Mouse (Mus musculus) MEL (cell line): ENCODE results near the gene Srp54c. TPM values are rescaled to one million over a fixed set of nuclear protein-coding genes. Genes with fewer than 3 reads are reported as not detected.

Experiments used
- DNase-seq: peaks from one replicate; pipeline ENCODE4 v3.0.0; 2011; ENCODE audit warnings: low read depth, low spot score
- H3K27ac ChIP-seq: 2 replicates; pipeline ENCODE4 v1.5.1; 2012; ENCODE audit warnings: low read depth, mild to moderate bottlenecking, control low read depth, low read length, moderate library complexity; ENCODE audit not compliant: control insufficient read depth
- H3K27me3 ChIP-seq, 2 experiments: fragments of 150-350 bp in 1 of 2; sonication (generic) in 1 of 2; 2 replicates each; pipeline ENCODE4 v1.6.1; 2012; ENCODE audit warnings: low read length in 2 of 2, mild to moderate bottlenecking in 2 of 2, improper control_type of control experiment in 1 of 2, moderate library complexity in 1 of 2; ENCODE audit not compliant: insufficient read depth in 2 of 2, control insufficient read depth in 1 of 2
- H3K36me3 ChIP-seq, 2 experiments: 2 replicates each; pipeline ENCODE4 v1.6.1; 2012 to 2014; ENCODE audit warnings: low read length in 2 of 2, improper control_type of control experiment in 1 of 2, inconsistent platforms in 1 of 2, mild to moderate bottlenecking in 1 of 2; ENCODE audit not compliant: insufficient read depth in 2 of 2, control insufficient read depth in 1 of 2
- H3K4me1 ChIP-seq, 2 experiments: fragments of 150-350 bp in 1 of 2; sonication (generic) in 1 of 2; 2 replicates each; pipeline ENCODE4 v1.6.1; 2012; ENCODE audit warnings: low read length in 2 of 2, improper control_type of control experiment in 1 of 2, mild to moderate bottlenecking in 1 of 2; ENCODE audit not compliant: insufficient read depth in 2 of 2, control insufficient read depth in 1 of 2
- H3K4me3 ChIP-seq, 2 experiments: fragments of 150-350 bp in 1 of 2; sonication (generic) in 1 of 2; 2 replicates each; pipeline ENCODE4 v1.5.1; 2012; ENCODE audit warnings: low read depth in 2 of 2, low read length in 2 of 2, mild to moderate bottlenecking in 2 of 2, moderate library complexity in 2 of 2, control low read depth in 1 of 2, improper control_type of control experiment in 1 of 2; ENCODE audit not compliant: control insufficient read depth in 1 of 2, insufficient read depth in 1 of 2
- H3K79me2 ChIP-seq: 2 replicates; pipeline ENCODE4 v1.6.1; 2012; ENCODE audit warnings: mild to moderate bottlenecking, low read length, moderate library complexity; ENCODE audit not compliant: control insufficient read depth, poor library complexity, insufficient read depth
- H3K9ac ChIP-seq: 2 replicates; pipeline ENCODE4 v1.6.1; 2012; ENCODE audit warnings: low read depth, mild to moderate bottlenecking, control low read depth, low read length, moderate library complexity; ENCODE audit not compliant: control insufficient read depth, poor library complexity, severe bottlenecking
- H3K9me3 ChIP-seq: fragments of 150-350 bp; sonication (generic); replicated peaks from 2 replicates; pipeline ENCODE4 v1.6.1; 2012; ENCODE audit warnings: mild to moderate bottlenecking, low read length, improper control_type of control experiment, moderate library complexity; ENCODE audit not compliant: insufficient read depth
- CTCF ChIP-seq, 3 experiments: IDR thresholded peaks in 2 of 3; conservative IDR thresholded peaks in 1 of 3; 2 replicates each; pipeline ENCODE4 v1.5.1; 2011 to 2012; ENCODE audit warnings: low read length in 3 of 3, low read depth in 2 of 3, mild to moderate bottlenecking in 2 of 3, improper control_type of control experiment in 1 of 3, inconsistent platforms in 1 of 3, mixed read lengths in 1 of 3, moderate library complexity in 1 of 3; ENCODE audit not compliant: control insufficient read depth in 1 of 3, insufficient read depth in 1 of 3, poor library complexity in 1 of 3, severe bottlenecking in 1 of 3
- E2F4 ChIP-seq: IDR thresholded peaks from 2 replicates; pipeline ENCODE4 v1.6.1; 2011; ENCODE audit warnings: low read depth, low read length, improper control_type of control experiment, borderline replicate concordance
- ETS1 ChIP-seq: IDR thresholded peaks from 2 replicates; pipeline ENCODE4 v1.6.1; 2012; ENCODE audit warnings: low read depth, mild to moderate bottlenecking, inconsistent platforms, low read length, improper control_type of control experiment, moderate library complexity
- GATA1 ChIP-seq: IDR thresholded peaks from 2 replicates; pipeline ENCODE4 v1.6.1; 2011; ENCODE audit warnings: low read depth, low read length, improper control_type of control experiment
- HCFC1 ChIP-seq: IDR thresholded peaks from 2 replicates; pipeline ENCODE4 v1.6.1; 2012; ENCODE audit warnings: low read depth, mild to moderate bottlenecking, inconsistent platforms, low read length, improper control_type of control experiment, moderate library complexity
- JUND ChIP-seq: IDR thresholded peaks from 2 replicates; pipeline ENCODE4 v1.6.1; 2011; ENCODE audit warnings: low read depth, mild to moderate bottlenecking, improper control_type of control experiment, low read length
- MAX ChIP-seq: IDR thresholded peaks from 2 replicates; pipeline ENCODE4 v1.6.1; 2011; ENCODE audit warnings: low read length, improper control_type of control experiment
- MAZ ChIP-seq: IDR thresholded peaks from 2 replicates; pipeline ENCODE4 v1.6.1; 2012; ENCODE audit warnings: low read depth, mild to moderate bottlenecking, inconsistent platforms, low read length, improper control_type of control experiment
- MEF2A ChIP-seq: IDR thresholded peaks from 2 replicates; pipeline ENCODE4 v1.6.1; 2014; ENCODE audit warnings: low read depth, mild to moderate bottlenecking, inconsistent platforms, low read length, improper control_type of control experiment; ENCODE audit not compliant: poor library complexity, insufficient replicate concordance, severe bottlenecking; ENCODE audit errors: extremely low read depth
- MXI1 ChIP-seq: IDR thresholded peaks from 2 replicates; pipeline ENCODE4 v1.6.1; 2011; ENCODE audit warnings: mild to moderate bottlenecking, low read depth, low read length, improper control_type of control experiment
- MYC ChIP-seq: IDR thresholded peaks from 2 replicates; pipeline ENCODE4 v1.6.1; 2011; ENCODE audit warnings: low read depth, mild to moderate bottlenecking, low read length, improper control_type of control experiment, moderate library complexity
- NRF1 ChIP-seq: IDR thresholded peaks from 2 replicates; pipeline ENCODE4 v1.6.1; 2014; ENCODE audit warnings: low read depth, mild to moderate bottlenecking, inconsistent platforms, low read length, improper control_type of control experiment, moderate library complexity; ENCODE audit not compliant: poor library complexity, insufficient read depth, severe bottlenecking
- POLR2AphosphoS2 ChIP-seq: IDR thresholded peaks from 2 replicates; pipeline ENCODE4 v1.6.1; 2011; ENCODE audit warnings: low read length, improper control_type of control experiment
- SIN3A ChIP-seq: IDR thresholded peaks from 2 replicates; pipeline ENCODE4 v1.6.1; 2012; ENCODE audit warnings: low read length, improper control_type of control experiment, inconsistent platforms
- UBTF ChIP-seq: IDR thresholded peaks from 2 replicates; pipeline ENCODE4 v1.6.1; 2012; ENCODE audit warnings: low read depth, mild to moderate bottlenecking, inconsistent platforms, low read length, improper control_type of control experiment, moderate library complexity, borderline replicate concordance; ENCODE audit not compliant: insufficient read depth
- USF1 ChIP-seq: IDR thresholded peaks from 2 replicates; pipeline ENCODE4 v1.6.1; 2014; ENCODE audit warnings: low read depth, mild to moderate bottlenecking, inconsistent platforms, low read length, improper control_type of control experiment, moderate library complexity
- USF2 ChIP-seq, 2 experiments: IDR thresholded peaks; 2 replicates each; pipeline ENCODE4 v1.6.1; 2011 to 2012; ENCODE audit warnings: improper control_type of control experiment in 2 of 2, low read length in 2 of 2, borderline replicate concordance in 1 of 2, inconsistent platforms in 1 of 2, low read depth in 1 of 2, mild to moderate bottlenecking in 1 of 2; ENCODE audit not compliant: insufficient read depth in 1 of 2
- ZC3H11A ChIP-seq: IDR thresholded peaks from 2 replicates; pipeline ENCODE4 v1.6.1; 2012; ENCODE audit warnings: low read depth, mild to moderate bottlenecking, inconsistent platforms, low read length, improper control_type of control experiment
- ZKSCAN1 ChIP-seq: IDR thresholded peaks from 2 replicates; pipeline ENCODE4 v1.6.1; 2012; ENCODE audit warnings: low read depth, mild to moderate bottlenecking, inconsistent platforms, low read length, improper control_type of control experiment, moderate library complexity
- polyA plus RNA-seq, 2 experiments: library from polyadenylated mRNA; stranded (reverse) in 1 of 2; unstranded in 1 of 2; fragments of >175 nt in 1 of 2; fragments of >200 nt in 1 of 2; gene quantifications; 2 replicates each; pipeline versions ENCODE4 v1.2.1 to v1.2.4; 2012; ENCODE audit warnings: low replicate concordance in 2 of 2, low read depth in 1 of 2; ENCODE audit not compliant: insufficient read length in 2 of 2, insufficient read depth in 1 of 2, missing spikeins in 1 of 2
- total RNA-seq: library from RNA; depleted of rRNA; stranded (reverse); fragments of 300-350 nt; gene quantifications from 2 replicates; pipeline ENCODE4 v1.2.3, GENCODE M21; 2012; rRNA removed

Srp54c gene
- total and polyA plus RNA-seq, 3 experiments = 59.2 to 61.2 TPM; not detected in 1

DNA sequence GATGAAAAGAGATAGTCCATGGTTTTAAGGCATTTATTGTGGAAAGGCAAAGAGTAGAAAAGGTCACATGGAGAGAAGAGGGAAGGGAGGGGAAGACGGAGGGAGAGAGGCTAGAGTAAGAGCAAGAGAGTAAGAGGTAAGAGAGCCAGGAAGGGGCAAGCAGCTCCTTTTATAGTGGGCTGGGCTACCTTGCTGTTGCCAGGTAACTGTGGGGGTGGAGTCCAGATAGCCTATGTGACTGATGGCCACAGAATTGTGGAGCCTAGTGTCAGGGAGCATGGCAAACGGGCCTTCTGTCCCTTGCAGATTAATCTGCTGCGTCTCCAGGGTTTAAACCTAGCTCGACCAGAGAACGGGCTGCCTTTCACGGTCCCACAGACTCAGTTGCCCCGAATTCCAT is 81.9 kb downstream of the Srp54c start:
- Histone ChIP-seq H3K36me3 (peaks cover 0 to 4% of the 10 kb centered on the region in 2 experiments; a peak in 2 of 4 replicates), H3K9ac (no peak overlapping the region), H3K79me2 (no peaks in the 10 kb centered on the region), H3K27me3 (no peaks in the 10 kb centered on the region), H3K4me3 (no peak overlapping the region), H3K9me3 (no peaks in the 10 kb centered on the region), H3K4me1 (peaks cover 0 to 4% of the 10 kb centered on the region in 2 experiments; a peak in 2 of 4 replicates), H3K27ac (no peak overlapping the region)
- no peak for TF ChIP-seq MAX
- TF ChIP-seq HCFC1 = no peak
- TF ChIP-seq MAZ = no peak
- no peak for TF ChIP-seq SIN3A
- TF ChIP-seq USF1 = no peak
- no peak for TF ChIP-seq CTCF (IDR thresholded peaks at IDR 0.05 in 2 of 3, conservative IDR thresholded peaks at IDR 0.05 in 1 of 3; ENCODE audit: control insufficient read depth in 1 of 3, insufficient read depth in 1 of 3, low read depth in 2 of 3, low read length in 3 of 3, poor library complexity in 1 of 3, severe bottlenecking in 1 of 3)
- no peak for TF ChIP-seq GATA1
- TF ChIP-seq UBTF = no peak
- TF ChIP-seq MYC = no peak
- TF ChIP-seq NRF1 = no peak
- no peak for TF ChIP-seq ZKSCAN1
- no peak for TF ChIP-seq JUND
- no peak for TF ChIP-seq USF2 (IDR thresholded peaks at IDR 0.05; ENCODE audit: borderline replicate concordance in 1 of 2, insufficient read depth in 1 of 2, low read depth in 1 of 2, low read length in 2 of 2)
- no peak for TF ChIP-seq ETS1
- no peak for TF ChIP-seq POLR2AphosphoS2
- no peak for TF ChIP-seq MEF2A
- no peak for TF ChIP-seq MXI1
- TF ChIP-seq ZC3H11A = no peak
- TF ChIP-seq E2F4 = no peak
- DNase-seq = no peak

Other genes with a start within 250 kb of the Srp54c start
- gene Gm20403, start 243.6 kb upstream of the Srp54c start, total RNA-seq = not detected in 2 replicates
- gene Gm20403, start 243.6 kb upstream of the Srp54c start, polyA plus RNA-seq = not detected
- 44.6 and 46.0 TPM in 2 replicates for gene Baz1a, start 215.8 kb upstream of the Srp54c start, total RNA-seq
- 100 to 1,000 TPM in 1 of 2 experiments, 10 to 100 TPM in 1; 39.8 to 203 TPM for gene Baz1a, start 215.8 kb upstream of the Srp54c start, polyA plus RNA-seq
- gene 2700097O09Rik, start 150.1 kb upstream of the Srp54c start, total RNA-seq = 16.9 and 18.3 TPM in 2 replicates
- 10 to 100 TPM in 1 of 2 experiments, not detected in 1; 14.6 TPM for gene 2700097O09Rik, start 150.1 kb upstream of the Srp54c start, polyA plus RNA-seq
- gene Srp54a, start 149.9 kb upstream of the Srp54c start, total RNA-seq = 39.4 and 46.9 TPM in 2 replicates
- gene Srp54a, start 149.9 kb upstream of the Srp54c start, polyA plus RNA-seq = 100 to 1,000 TPM in 1 of 2 experiments, 10 to 100 TPM in 1; 54.7 to 405 TPM
- 6.0 and 6.4 TPM in 2 replicates for gene Fam177a, start 105.7 kb upstream of the Srp54c start, total RNA-seq
- gene Fam177a, start 105.7 kb upstream of the Srp54c start, polyA plus RNA-seq = not detected
- 103 and 110 TPM in 2 replicates for gene Srp54b, start 75.1 kb upstream of the Srp54c start, total RNA-seq
- 10 to 100 TPM in 1 of 2 experiments, not detected in 1; 85.8 TPM for gene Srp54b, start 75.1 kb upstream of the Srp54c start, polyA plus RNA-seq
- not detected in 2 replicates for gene 1700047I17Rik2, start 30.6 kb upstream of the Srp54c start, total RNA-seq
- 1 to 10 TPM in 1 of 2 experiments, not detected in 1; 9.6 TPM for gene 1700047I17Rik2, start 30.6 kb upstream of the Srp54c start, polyA plus RNA-seq
- 21.4 and 26.2 TPM in 2 replicates for gene 1110008L16Rik, start 69.4 kb downstream of the Srp54c start, total RNA-seq
- 10 to 100 TPM in 1 of 2 experiments, not detected in 1; 24.9 TPM for gene 1110008L16Rik, start 69.4 kb downstream of the Srp54c start, polyA plus RNA-seq
- gene Ppp2r3c, start 72.8 kb downstream of the Srp54c start, total RNA-seq = 10.9 and 12.6 TPM in 2 replicates
- 10 to 100 TPM in 1 of 2 experiments, not detected in 1; 12.3 TPM for gene Ppp2r3c, start 72.8 kb downstream of the Srp54c start, polyA plus RNA-seq
- 255 and 284 TPM in 2 replicates for gene Psma6, start 154.1 kb downstream of the Srp54c start, total RNA-seq
- 100 to 1,000 TPM in 1 of 2 experiments, not detected in 1; 309 TPM for gene Psma6, start 154.1 kb downstream of the Srp54c start, polyA plus RNA-seq